Mouse (Mus musculus): ENCODE measurements at regions not wholly inside any gene's neighbourhood (a gene's known extent, or its start where the extent isn't known, plus 50 kb on each side); places are given as distances from the start of the nearest gene placed in this dataset.

DNA sequence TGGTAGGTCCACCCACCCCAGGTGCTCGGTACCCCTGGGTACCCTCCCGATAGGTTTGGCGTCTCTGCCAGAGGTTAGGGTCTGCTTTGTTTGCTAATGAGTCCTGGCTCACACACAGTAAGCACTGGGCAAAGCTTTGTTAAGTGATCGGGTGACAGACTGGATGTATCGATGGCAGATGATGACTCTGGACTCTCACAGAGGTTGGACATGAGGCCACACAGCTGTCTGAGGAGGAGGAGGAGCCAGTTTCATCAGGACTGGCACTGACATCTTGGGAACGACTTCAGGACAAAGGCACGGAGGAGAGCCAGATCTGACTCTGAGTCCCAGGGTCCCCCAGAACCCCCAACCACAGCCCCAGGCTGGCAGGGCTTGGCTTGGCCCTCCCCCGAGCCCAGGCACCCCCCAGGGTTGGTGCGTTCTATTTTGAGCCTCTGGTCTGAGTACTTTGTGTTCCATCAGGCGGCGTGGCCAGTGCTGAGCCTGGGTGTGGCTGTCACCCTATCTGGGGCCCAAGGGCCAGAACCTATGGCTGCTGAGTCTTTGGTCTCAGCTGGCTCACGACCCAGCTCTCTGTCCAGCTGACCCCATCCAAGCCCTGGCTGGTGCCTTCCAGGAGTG, 67.6 kb upstream of the Tmem189 start:
- in situ Hi-C loops (cut with MboI, MseI): no loop called here

DNA sequence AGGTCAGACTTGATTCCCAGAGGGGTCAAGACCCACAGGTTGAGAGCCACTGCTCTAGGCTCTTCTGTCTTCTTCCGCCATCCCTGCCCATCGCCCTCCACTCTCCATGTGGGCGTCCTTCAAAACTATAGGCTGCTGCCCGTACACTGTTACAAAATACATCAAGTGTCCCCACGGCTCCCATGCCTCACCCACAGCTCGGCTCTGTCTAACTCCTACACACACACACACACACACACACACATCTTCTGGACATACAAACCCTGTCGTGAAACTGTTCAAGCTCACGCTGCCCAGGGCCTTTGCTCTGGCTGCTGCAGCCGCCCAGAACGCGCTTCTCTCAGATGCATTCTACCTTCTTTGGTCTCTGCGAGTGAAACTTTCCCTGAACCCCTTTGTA, 67.1 kb upstream of the Tmem189 start:
- in situ Hi-C loops (cut with MboI, MseI): no loop called here

GRCm38 (mm10) chr2:167754929-167755551, 65.4 kb upstream of the Tmem189 start:
- in situ Hi-C loops (cut with MboI, MseI): no loop called here

DNA sequence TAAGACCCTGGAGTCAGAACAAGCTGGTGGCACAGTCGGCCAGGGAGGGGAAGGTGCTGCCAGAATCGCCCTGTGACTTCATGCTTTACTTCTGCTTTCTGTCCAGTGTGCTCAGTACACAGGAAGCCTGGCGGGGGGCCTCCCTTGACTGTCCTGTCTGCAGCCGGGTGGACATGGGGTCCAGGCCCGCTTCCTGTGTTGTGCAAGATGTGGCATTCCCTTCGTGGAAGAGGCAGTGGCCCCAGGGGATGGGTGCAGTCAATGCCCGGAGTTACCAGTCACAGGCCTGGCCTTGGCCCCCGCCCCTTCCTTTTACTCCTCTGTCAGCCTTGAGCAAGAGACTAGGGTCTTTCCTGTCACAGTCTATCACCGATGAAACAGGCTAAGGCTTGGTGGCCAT, 64.3 kb upstream of the Tmem189 start:
- in situ Hi-C loops (cut with MboI, MseI): no loop called here

DNA sequence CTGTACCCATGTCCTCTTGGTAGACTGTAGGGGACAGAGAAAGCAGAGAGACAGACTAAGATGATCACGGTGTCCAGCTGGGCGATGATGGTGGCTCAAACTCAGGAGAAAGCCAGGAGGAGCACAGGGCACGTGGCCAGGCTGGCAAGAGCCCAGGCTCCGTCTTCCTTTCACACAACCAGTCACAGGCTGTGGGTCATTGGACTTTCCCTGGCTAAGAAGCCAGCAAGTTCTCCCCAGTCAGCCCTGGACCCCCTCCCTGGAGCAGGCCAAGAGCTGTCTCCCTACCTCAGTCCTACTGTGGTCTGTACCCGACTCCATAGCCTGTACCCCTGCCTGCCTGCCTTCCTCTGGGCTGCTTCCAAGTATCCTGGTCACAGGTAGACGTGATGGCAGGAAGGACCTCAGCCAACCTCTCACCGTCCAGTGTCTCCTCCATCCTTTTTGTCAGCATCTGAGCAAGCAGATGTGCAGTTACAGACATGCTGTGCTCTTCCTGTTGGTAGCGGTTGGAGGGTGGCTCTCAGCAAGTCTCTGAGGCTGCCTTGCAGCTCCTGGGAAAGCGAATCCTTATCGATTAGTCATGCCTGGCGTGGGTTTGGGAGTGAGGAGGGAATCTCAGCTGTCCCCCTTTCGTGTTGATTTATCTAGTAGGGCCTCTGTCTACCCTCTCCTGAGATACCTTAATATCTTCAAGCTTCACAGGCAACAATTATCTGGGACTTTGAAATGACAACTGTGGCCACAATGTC, 63.4 kb upstream of the Tmem189 start:
- in situ Hi-C loops (cut with MboI, MseI): no loop called here

DNA sequence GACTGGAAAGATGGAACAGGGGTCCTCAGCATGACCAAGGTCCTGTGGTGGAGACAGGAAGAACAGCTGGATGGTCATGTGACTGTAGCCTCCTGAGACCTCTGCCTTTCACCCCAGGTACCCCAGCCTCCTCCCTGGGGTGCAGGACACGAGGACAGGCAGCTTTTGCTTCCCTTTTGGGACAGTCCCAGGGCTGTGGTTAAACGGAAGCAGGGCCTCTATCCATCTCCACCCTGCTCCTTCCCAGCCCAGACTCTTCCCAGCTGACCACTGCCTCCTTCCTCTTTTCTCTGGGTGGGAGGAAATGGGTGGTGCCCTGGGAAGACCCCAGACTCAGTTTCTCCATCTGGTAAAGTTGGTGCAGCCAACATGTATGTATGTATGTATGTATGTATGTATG, 62.0 kb upstream of the Tmem189 start:
- in situ Hi-C loops (cut with MboI, MseI): no loop called here

- in situ Hi-C loops (cut with MboI, MseI): no loop called here
Measured at GRCm38 (mm10) chr2:167748297-167748696, 58.7 kb upstream of the Tmem189 start.

DNA sequence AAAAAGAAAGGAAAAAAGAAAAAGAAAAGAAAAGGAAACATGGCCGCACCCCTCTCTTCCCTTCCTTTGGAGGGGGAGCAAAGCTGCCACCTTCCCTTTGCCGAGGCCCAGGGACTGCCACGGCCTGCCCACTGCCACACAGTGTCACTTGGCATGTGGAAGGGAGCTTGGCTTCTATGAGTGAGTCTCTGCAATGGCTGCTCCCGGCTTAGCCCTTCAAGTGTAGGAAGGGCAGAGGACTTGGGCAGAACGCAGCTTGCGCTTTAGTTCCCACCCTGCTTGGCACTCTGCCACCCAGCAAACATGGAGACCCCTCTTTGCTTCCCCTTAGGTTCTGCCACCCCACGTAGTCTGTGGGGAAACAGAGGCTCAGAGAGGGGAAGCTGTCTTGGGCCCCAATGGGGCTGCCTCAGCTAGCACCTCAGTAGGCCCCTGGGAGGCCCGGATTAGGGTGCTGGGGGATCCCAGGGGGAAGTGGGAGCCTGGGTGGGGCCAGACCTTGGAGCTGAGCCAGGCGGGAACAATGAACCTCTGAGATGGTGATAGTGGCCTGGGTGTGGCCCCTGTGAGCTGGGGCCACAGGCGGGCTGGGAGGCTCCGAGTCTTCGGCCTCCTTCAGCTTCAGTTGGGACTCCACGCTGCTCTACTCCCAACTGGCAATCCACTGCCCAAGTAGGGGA, 57.7 kb upstream of the Tmem189 start:
- in situ Hi-C loops (cut with MboI, MseI): no loop called here

GRCm38 (mm10) chr2:167746344-167746743, 56.7 kb upstream of the Tmem189 start:
- in situ Hi-C loops (cut with MboI, MseI): no loop called here

- in situ Hi-C loops (cut with MboI, MseI): no loop called here
Measured at GRCm38 (mm10) chr2:167745409-167745808, 55.8 kb upstream of the Tmem189 start.

DNA sequence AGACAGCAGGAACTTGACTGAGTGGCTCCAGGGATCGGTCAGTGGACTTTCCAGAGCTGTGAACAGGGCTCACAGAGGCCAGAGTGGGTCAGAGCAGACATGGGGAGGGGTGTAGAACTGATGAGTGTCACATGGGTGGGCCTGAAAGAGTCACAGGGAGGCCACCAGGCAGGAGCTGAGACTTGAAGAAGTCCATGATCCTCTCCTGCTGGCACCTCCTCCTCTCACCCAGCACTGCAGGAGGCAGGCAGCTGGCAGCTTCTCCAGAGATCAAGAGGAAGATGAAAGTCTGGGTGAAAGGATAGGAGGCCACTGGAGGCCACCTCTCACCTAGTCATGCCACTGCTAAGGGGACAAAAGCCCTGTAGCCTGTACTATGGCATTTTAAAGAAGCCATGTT, 54.5 kb upstream of the Tmem189 start:
- in situ Hi-C loops (cut with MboI, MseI): no loop called here

DNA sequence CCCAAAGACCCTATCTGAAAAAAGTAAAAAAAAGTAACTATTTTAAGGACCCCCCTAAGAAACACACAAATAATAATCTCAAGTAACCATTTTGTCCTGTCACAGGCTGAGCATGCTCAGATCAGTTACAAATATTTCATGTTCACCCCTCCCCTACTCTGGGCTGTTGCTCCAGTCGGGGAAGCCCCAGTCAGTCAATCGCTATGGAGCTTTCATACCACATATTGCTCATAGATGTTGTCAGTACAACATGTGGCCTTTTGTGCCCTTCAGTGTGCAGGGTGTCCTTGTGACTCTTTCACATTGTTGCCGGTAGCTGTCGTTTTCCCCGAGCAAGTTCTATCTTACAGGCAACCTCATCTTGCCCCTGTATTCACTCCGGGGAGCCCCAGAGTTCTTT, 52.9 kb upstream of the Tmem189 start:
- in situ Hi-C loops (cut with MboI, MseI): no loop called here

DNA sequence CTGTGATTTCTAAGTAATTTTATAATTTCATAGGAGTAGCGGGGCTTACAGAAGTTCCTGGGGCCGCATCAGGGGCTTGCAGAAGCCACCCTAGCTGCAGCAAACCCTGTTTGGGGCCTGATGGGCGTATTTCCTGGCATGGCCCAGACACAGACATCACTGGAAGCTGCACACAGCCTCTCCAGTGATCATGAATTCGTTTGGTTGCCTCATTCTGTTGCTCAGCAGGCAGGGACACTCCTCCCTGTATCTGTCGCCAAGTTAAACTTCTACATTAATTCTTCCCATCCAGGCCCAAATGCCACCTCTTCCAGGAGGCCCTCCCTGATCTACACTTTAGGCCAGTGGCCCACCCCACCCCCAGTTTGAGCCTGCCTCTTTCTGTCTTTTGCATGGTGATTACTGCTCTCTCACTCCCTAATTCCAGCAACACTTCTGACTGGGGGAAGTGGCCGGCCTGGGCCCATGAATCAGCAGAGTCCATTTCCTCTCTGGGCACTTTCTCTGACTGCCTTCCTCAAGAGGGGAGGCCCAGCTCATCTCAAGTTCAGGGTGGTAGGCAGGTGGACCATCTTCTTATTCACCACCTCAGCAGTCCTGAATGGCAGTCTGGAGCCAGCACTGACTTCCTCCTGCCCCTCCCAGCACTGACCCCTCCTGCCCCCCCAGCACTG, 51.0 kb upstream of the Tmem189 start:
- in situ Hi-C loops (cut with MboI, MseI): no loop called here
